Mouse (Mus musculus): ENCODE measurements around the gene 2010111I01Rik. TPM values are rescaled to one million over a fixed set of nuclear protein-coding genes. Genes with fewer than 3 reads are reported as not detected.

2010111I01Rik gene
- polyA plus RNA-seq, 1 experiment from 2014 or later, result 23.9 TPM

DNA sequence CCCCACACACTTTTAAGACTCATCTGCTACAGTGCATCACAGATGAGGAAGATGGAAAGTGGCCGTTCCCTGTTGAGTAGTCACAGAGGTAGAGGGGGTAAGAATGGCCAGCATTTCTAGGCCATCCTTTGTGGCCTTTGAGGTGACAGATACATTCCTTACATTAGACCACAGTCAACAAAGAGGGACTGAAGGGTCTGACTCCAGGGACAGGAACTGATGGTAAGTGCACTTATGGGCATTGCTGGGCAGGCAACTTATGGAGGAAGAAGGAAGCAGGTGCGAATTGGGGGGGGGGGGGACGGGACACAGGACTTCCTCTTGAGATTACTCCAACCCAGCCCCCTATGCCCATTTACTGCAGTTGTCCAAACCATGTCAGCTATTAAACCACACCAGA, 187.8 kb downstream of the 2010111I01Rik start:
- 100% methylated on average over 2 of the region's 3 CpGs for WGBS
- peaks cover 21% of the 10 kb centered on the region for H3K4me1 ChIP-seq
- no peak overlapping the region for H3K27ac ChIP-seq
- H3K4me3 ChIP-seq, result no peak overlapping the region
- no peak overlapping the region for H3K4me2 ChIP-seq
- no peaks in the 10 kb centered on the region for H3K27me3 ChIP-seq
- no peak for ATAC-seq
- no peaks in the 10 kb centered on the region for H3K9me3 ChIP-seq (replicated peaks)
- no peaks in the 10 kb centered on the region for H3K36me3 ChIP-seq (ENCODE audit: poor library complexity, severe bottlenecking)
- H3K9ac ChIP-seq, result no peak overlapping the region

DNA sequence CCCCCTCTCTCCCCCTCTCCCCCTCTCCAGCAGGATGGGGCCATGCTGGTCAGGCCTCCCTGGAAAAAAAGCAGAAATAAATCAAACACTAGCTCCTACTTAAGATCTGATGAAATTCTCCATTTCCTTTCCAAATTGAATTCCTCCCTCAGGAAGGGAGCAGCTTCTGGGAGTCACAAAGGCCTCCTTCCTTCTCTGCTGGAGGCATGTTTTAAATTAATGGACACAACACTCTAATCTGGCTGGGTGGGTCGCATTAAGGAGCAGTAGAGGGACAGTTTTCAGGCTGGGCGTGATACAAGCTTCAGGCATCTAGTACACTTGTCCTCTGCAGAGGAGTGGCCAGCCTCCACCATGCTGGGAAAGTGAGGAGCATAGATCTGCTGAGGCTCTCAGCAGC, 188.7 kb downstream of the 2010111I01Rik start:
- WGBS, result 50% methylated on average over 2 of the region's 2 CpGs
- H3K36me3 ChIP-seq (ENCODE audit: poor library complexity, severe bottlenecking), result no peaks in the 10 kb centered on the region
- H3K4me2 ChIP-seq, result no peak overlapping the region

DNA sequence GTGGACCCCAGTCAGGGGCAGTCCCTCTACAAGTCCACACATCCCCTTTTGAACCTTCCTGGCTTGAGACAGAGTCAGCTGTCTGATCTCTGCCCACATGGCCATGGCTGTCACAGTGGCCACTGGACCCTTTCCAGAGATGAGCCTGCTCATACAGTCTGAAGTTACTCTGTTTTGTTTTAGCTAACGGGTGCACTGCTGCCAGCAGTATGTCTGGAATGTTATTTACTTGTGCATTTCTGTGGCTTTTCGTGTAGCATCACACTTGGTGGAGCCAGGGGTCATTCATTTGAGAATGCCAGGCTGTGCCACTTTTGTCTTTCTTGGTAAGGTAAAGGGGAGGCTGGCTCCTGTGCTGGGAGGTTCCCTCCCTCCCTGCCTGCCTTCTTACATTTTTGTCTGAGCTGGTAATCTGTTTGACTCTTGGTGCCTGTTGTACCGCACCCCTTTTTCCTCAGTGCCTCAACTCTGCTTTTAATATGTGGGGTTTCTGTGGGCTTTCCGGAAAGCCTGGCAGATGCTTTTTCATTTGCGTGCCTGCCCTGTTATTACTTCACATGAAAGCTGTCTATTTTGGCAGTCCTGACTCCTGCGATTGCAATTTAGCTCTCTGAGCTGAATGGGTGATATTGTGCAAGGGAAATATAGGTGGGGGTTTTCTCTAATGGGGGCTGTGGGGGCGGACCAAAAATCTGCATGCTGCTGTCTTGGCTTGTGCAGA, 190.3 kb downstream of the 2010111I01Rik start:
- ATAC-seq, result peak; percentile 91
- H3K4me2 ChIP-seq, result peak overlapping the region; percentile 7; the same call in 1 of the 2 replicates
- peaks cover 21% of the 10 kb centered on the region for H3K4me1 ChIP-seq
- no peaks in the 10 kb centered on the region for H3K27me3 ChIP-seq
- no peak overlapping the region for H3K9ac ChIP-seq
- no peak overlapping the region for H3K4me3 ChIP-seq
- H3K27ac ChIP-seq, result peak overlapping the region; percentile 26
- H3K36me3 ChIP-seq (ENCODE audit: poor library complexity, severe bottlenecking), result no peaks in the 10 kb centered on the region
- no peaks in the 10 kb centered on the region for H3K9me3 ChIP-seq (replicated peaks)
- 39% methylated on average over 7 of the region's 7 CpGs for WGBS

More for the DNA sequence above, 188.7 kb downstream of the 2010111I01Rik start:
- no peak overlapping the region for H3K4me3 ChIP-seq
- no peaks in the 10 kb centered on the region for H3K9me3 ChIP-seq (replicated peaks)
- ATAC-seq, result no peak
- no peaks in the 10 kb centered on the region for H3K27me3 ChIP-seq
- H3K4me1 ChIP-seq, result peaks cover 21% of the 10 kb centered on the region
- H3K27ac ChIP-seq, result no peak overlapping the region
- no peak overlapping the region for H3K9ac ChIP-seq

DNA sequence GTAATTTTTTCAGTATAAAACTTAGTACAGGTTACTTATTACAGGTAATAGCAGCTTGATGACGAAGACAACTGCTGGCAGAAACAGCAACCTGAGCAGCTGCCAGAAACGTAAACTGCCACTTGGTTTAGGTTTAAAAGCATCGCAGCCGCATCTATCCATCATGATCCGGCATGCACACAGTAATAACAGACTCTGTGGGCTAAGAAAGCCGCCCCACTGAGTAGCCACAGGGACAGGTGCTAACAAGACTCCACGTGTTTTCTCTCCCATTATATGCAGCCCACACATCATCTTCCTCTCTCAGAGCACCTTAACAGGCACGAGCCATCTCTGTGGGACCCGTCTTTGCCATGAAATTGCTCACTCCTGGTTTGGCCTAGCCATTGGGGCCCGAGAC, 191.6 kb downstream of the 2010111I01Rik start:
- peaks cover 21% of the 10 kb centered on the region for H3K4me1 ChIP-seq
- H3K9ac ChIP-seq, result no peak overlapping the region
- no peak overlapping the region for H3K4me2 ChIP-seq
- H3K36me3 ChIP-seq (ENCODE audit: poor library complexity, severe bottlenecking), result no peaks in the 10 kb centered on the region
- 86% methylated on average over 10 of the region's 10 CpGs for WGBS
- ATAC-seq, result no peak
- no peaks in the 10 kb centered on the region for H3K9me3 ChIP-seq (replicated peaks)
- H3K27me3 ChIP-seq, result no peaks in the 10 kb centered on the region
- H3K27ac ChIP-seq, result peak overlapping the region; percentile 16; the same call in 1 of the 2 replicates
- H3K4me3 ChIP-seq, result no peak overlapping the region

DNA sequence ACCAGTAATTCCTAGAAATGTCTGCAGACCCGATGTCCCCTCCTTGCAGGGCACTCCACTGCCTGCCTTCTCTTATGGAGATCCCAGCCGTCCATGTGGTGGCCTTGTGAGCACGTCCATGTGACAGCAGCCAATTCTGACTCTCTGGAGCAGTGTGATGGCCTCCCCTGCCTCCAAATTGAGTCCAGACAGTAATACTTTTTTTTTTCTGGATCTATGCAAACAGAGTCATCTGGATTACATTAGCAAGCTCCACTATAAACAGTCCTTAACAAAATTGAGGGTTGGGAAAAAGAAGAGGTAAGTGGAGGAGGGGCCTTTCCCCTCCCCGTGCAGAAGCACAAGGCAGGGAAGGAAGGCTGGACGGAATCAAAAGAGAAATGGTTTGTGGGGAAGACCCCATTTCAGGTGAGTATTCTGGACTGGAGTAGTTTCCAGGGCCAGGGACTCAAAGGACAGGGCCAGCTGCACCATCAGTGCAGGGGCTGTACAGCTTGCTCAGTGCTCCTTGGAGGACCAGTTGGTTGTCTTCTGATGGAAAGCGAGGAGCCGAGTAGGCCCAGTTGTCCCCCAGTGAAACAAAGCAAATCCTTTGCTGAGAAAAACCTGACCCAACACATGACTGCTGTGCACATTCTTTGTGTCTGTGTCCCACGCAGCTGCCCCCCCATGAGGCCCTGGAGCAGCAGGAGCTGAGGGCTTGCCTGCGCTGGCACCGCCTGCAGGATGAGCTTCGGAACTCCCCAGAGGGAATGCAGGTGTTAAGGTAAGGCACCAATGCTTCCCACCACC, 205.8 kb downstream of the 2010111I01Rik start:
- WGBS, result 70% methylated on average over 11 of the region's 11 CpGs
- Histone ChIP-seq H3K4me1 (peaks cover 11% of the 10 kb centered on the region), H3K36me3 (ENCODE audit: poor library complexity, severe bottlenecking) (no peaks in the 10 kb centered on the region), H3K27me3 (no peaks in the 10 kb centered on the region; the same call in 1 of the 2 replicates), H3K4me2 (no peak overlapping the region), H3K9ac (no peak overlapping the region), H3K9me3 (replicated peaks) (no peaks in the 10 kb centered on the region), H3K27ac (no peak overlapping the region), H3K4me3 (no peak overlapping the region)
- ATAC-seq, result no peak

DNA sequence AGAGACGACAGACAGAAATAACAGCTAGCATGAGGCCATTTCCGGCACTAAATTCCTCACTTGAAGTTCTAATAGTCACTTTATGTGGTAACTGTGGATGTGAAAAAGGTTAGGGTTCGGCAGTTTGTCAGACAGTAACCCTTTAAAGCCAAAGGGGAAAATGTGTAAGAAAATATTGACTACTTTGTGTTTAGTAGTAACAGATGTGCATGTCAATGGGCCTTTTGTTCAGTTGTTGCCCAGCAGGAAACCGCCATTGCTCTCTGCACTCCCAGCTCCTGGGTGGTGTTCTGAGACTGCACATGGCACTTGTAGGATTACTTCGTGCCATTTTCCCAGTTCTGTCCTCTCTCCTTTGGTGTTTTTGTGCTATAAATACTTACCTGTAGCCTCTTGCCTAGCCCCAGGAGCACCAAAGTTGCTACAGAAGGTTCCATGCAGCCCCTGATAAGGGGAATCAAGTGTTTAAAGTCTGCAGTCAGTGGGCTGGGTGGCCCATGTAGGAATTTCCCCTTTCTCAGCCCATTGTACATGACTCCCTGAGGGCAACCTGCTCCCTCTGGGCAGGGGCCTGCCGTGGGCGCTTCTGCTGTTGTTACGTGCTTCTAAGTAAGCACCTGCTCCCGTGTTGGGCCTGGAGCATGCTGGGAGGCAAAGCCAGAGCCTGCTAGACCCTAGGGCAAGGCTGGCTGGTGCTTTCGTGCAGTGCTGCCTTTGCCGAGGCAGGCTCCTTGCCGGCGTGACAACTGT, 206.8 kb downstream of the 2010111I01Rik start:
- no peak for ATAC-seq
- 24% methylated on average over 13 of the region's 13 CpGs for WGBS
- no peak overlapping the region for H3K4me2 ChIP-seq
- no peaks in the 10 kb centered on the region for H3K36me3 ChIP-seq (ENCODE audit: poor library complexity, severe bottlenecking)
- H3K27me3 ChIP-seq, result no peaks in the 10 kb centered on the region; the same call in 1 of the 2 replicates
- peaks cover 11% of the 10 kb centered on the region for H3K4me1 ChIP-seq
- no peak overlapping the region for H3K9ac ChIP-seq
- H3K4me3 ChIP-seq, result no peak overlapping the region
- no peaks in the 10 kb centered on the region for H3K9me3 ChIP-seq (replicated peaks)
- H3K27ac ChIP-seq, result no peak overlapping the region

DNA sequence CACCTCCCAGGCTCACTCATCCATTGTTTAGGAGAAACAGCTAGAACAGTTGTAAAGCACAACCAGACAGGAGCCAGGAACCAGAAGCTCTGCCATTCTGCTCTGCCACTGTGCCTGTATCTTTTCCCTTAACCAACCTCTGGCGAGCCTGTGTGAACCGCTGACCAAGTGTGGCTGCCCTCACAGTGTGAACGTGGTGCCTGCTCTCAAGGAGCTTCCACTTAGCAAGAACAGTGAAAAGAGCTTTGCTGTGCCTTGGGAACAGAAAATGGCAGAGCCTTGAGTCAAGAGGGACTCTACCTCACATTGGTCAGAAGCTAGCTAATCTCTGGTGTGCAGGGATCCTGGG, 207.4 kb downstream of the 2010111I01Rik start:
- H3K27ac ChIP-seq, result no peak overlapping the region
- H3K9ac ChIP-seq, result no peak overlapping the region
- no peaks in the 10 kb centered on the region for H3K36me3 ChIP-seq (ENCODE audit: poor library complexity, severe bottlenecking)
- no peak overlapping the region for H3K4me2 ChIP-seq
- H3K4me3 ChIP-seq, result no peak overlapping the region
- H3K9me3 ChIP-seq (replicated peaks), result no peaks in the 10 kb centered on the region
- 81% methylated on average over 3 of the region's 3 CpGs for WGBS
- no peaks in the 10 kb centered on the region; the same call in 1 of the 2 replicates for H3K27me3 ChIP-seq
- no peak for ATAC-seq
- peaks cover 11% of the 10 kb centered on the region for H3K4me1 ChIP-seq

DNA sequence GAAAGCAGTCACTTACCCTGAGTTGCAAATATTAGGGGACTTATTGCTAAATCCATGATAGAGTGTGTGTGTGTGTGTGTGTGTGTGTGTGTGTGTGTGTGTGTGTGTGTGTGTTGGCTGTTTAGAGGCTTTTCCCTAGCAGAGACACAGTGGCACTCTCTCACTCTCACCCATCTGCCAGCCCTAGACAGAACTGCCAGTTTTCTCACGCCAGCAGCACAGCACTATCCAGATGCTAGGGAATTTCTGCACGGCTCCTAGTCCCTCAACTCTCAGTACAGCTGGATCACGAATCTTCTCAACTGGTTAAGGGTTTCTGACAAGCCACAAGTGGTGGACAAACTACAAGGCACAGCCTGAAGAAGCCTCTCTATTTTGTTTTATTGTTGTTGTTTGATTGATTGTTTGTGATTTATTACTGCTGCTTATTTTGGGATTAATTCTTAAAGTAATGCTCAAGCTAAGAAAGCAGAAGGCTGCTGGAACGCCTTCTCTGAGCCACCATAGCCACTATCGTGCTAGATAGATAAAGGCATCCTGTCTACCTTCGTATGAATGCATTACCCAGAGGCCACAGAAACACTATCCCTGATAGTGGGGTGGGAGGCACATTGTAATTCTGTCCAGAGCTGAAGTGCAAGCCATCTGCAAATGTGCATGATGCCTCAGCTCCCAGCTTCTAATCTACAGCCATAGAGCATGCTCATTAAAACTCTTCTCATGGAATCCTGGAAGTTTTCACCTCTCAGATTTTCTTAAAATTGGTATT, 209.7 kb downstream of the 2010111I01Rik start:
- Histone ChIP-seq H3K27me3 (no peaks in the 10 kb centered on the region; the same call in 1 of the 2 replicates), H3K27ac (no peak overlapping the region), H3K9me3 (replicated peaks) (no peaks in the 10 kb centered on the region), H3K4me1 (peaks cover 11% of the 10 kb centered on the region), H3K4me2 (no peak overlapping the region), H3K4me3 (no peak overlapping the region), H3K9ac (no peak overlapping the region), H3K36me3 (ENCODE audit: poor library complexity, severe bottlenecking) (no peaks in the 10 kb centered on the region)
- WGBS, result 81% methylated on average over 6 of the region's 6 CpGs
- ATAC-seq, result no peak

DNA sequence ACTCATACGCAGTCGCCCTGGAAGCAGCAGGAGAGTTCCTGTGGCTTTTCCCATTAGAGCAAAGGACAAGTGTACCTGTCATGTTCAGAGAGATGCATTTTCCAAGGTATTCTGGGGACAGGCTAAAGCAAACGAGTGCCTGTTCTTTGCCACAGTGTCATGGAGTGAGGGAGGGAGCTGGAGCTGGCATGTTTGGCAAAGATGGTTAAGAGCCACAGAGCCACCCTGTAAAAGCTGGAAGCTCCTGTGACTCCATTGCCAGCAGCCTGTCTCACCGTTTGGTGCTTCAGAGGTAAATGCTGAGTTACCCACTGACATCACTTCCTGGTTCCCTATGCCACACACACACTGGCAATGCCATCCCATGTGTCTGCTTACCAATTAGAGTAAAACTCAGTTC, 211.4 kb downstream of the 2010111I01Rik start:
- H3K27ac ChIP-seq, result no peak overlapping the region
- H3K9me3 ChIP-seq (replicated peaks), result no peaks in the 10 kb centered on the region
- H3K27me3 ChIP-seq, result no peaks in the 10 kb centered on the region; the same call in 1 of the 2 replicates
- H3K4me3 ChIP-seq, result no peak overlapping the region
- no peak overlapping the region for H3K9ac ChIP-seq
- H3K4me2 ChIP-seq, result no peak overlapping the region
- peaks cover 11% of the 10 kb centered on the region for H3K4me1 ChIP-seq
- WGBS, result 88% methylated on average over 4 of the region's 4 CpGs
- ATAC-seq, result no peak
- no peaks in the 10 kb centered on the region for H3K36me3 ChIP-seq (ENCODE audit: poor library complexity, severe bottlenecking)

DNA sequence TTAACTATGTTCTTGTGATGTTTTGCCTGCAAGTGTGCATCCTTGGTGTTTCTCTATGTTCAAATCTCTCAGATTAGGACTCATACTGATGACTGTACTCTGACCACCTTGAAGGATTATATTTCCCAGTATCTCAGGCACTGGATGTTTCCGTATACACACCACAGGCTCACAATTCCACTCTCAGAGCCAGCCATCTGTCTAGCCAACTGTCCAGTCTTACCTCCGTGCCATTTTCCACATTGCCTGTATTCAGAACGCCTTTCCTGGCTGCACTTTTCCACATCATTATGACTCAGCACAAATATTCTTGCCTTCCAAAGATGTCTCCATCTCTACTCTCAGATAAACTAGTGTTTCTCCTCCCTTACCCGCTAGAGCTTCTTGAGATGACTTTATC, 212.5 kb downstream of the 2010111I01Rik start:
- peaks cover under 1% of the 10 kb centered on the region; the same call in 1 of the 2 replicates for H3K4me1 ChIP-seq
- WGBS, result 87% methylated on average over 4 of the region's 4 CpGs
- no peaks in the 10 kb centered on the region for H3K9me3 ChIP-seq (replicated peaks)
- H3K27ac ChIP-seq, result no peak overlapping the region
- H3K4me3 ChIP-seq, result no peak overlapping the region
- no peaks in the 10 kb centered on the region; the same call in 1 of the 2 replicates for H3K27me3 ChIP-seq
- H3K9ac ChIP-seq, result no peak overlapping the region
- ATAC-seq, result no peak
- no peak overlapping the region for H3K4me2 ChIP-seq
- no peaks in the 10 kb centered on the region for H3K36me3 ChIP-seq (ENCODE audit: poor library complexity, severe bottlenecking)

DNA sequence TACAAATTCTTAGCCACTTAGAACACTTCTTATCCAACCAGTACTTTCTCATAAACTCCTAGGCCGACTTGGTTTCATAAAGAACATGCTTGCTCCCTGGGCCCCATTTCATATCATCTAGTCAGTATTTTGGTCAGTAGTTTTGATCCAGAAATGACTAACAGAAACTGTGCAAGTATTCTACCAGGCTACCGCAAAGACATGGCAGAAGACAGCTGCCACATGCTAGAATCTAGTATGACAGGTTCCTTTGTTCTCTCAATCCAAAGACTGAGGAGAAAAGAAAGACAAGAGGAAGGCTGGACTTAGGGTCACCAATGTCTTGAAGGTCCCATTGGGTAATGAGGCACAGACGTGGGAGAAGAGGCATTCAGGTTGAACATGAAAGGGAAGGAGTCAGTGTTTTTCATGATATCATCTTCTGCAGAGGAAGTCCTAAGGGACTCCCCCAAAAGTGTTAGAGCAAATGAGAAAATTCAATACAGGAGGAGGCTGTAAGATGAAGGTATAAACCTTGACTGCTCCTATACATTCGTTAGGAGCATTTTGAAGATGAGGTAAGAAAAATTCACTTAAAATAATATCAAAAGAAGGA, 216.0 kb downstream of the 2010111I01Rik start:
- no peaks in the 10 kb centered on the region for H3K27me3 ChIP-seq
- H3K9me3 ChIP-seq (replicated peaks), result no peaks in the 10 kb centered on the region
- no peak for ATAC-seq
- peaks cover 3% of the 10 kb centered on the region for H3K4me1 ChIP-seq
- H3K27ac ChIP-seq, result no peak overlapping the region
- H3K36me3 ChIP-seq (ENCODE audit: poor library complexity, severe bottlenecking), result no peaks in the 10 kb centered on the region
- H3K4me2 ChIP-seq, result no peak overlapping the region
- WGBS, result 85% methylated on average over 4 of the region's 4 CpGs
- no peak overlapping the region for H3K4me3 ChIP-seq
- H3K9ac ChIP-seq, result no peak overlapping the region
